Mouse (Mus musculus): ENCODE results near the gene Mtx2. TPM values are rescaled to one million over a fixed set of nuclear protein-coding genes. Genes with fewer than 3 reads are reported as not detected.

The Mtx2 gene
- total RNA-seq, 2 experiments from 2014 or later: 46.8 to 48.5 TPM

- no peak for TF ChIP-seq CTCF (IDR thresholded peaks at IDR 0.05)
- no peak for DNase-seq (ENCODE audit: extremely low spot score in 1 of 2, low spot score in 2 of 2)
- no peak overlapping the region for H3K27ac ChIP-seq
- intact Hi-C loops (cut with DNase I): no loop called here
- no peak overlapping the region for H3K4me3 ChIP-seq
Observed at GRCm38 (mm10) chr2:74874043-74874442, 48.4 kb downstream of the Mtx2 start.

- intact Hi-C loops (cut with DNase I): no loop called here
- DNase-seq (ENCODE audit: extremely low spot score in 1 of 2, low spot score in 2 of 2): no peak
- Histone ChIP-seq H3K27ac (no peak overlapping the region), H3K4me3 (no peak overlapping the region)
- TF ChIP-seq CTCF (IDR thresholded peaks at IDR 0.05): no peak
Observed at GRCm38 (mm10) chr2:74884357-74884756, 58.8 kb downstream of the Mtx2 start.

- Histone ChIP-seq H3K4me3 (no peak overlapping the region), H3K27ac (no peak overlapping the region)
- no peak for TF ChIP-seq CTCF (IDR thresholded peaks at IDR 0.05)
- no peak for DNase-seq (ENCODE audit: extremely low spot score in 1 of 2, low spot score in 2 of 2)
- intact Hi-C loops (cut with DNase I): no loop called here
Observed at GRCm38 (mm10) chr2:74891868-74892267, 66.3 kb downstream of the Mtx2 start.

- intact Hi-C loops (cut with DNase I): no loop called here
- TF ChIP-seq CTCF (IDR thresholded peaks at IDR 0.05): no peak
- no peak for DNase-seq (ENCODE audit: extremely low spot score in 1 of 2, low spot score in 2 of 2)
Observed at GRCm38 (mm10) chr2:74892881-74893615, 67.4 kb downstream of the Mtx2 start.

GRCm38 (mm10) chr2:74894061-74894460 lies 68.5 kb downstream of the Mtx2 start:
- H3K4me3 ChIP-seq: no peak overlapping the region
- DNase-seq (ENCODE audit: extremely low spot score in 1 of 2, low spot score in 2 of 2): no peak
- H3K27ac ChIP-seq: no peak overlapping the region
- intact Hi-C loops (cut with DNase I): no loop called here
- no peak for TF ChIP-seq CTCF (IDR thresholded peaks at IDR 0.05)

More at GRCm38 (mm10) chr2:74892881-74893615, 67.4 kb downstream of the Mtx2 start:
- Histone ChIP-seq H3K27ac (no peak overlapping the region), H3K4me3 (no peak overlapping the region)

GRCm38 (mm10) chr2:74899973-74900372 lies 74.4 kb downstream of the Mtx2 start:
- no peak for DNase-seq (ENCODE audit: extremely low spot score in 1 of 2, low spot score in 2 of 2)
- intact Hi-C loops (cut with DNase I): no loop called here
- H3K4me3 ChIP-seq: no peak overlapping the region
- H3K27ac ChIP-seq: no peak overlapping the region
- no peak for TF ChIP-seq CTCF (IDR thresholded peaks at IDR 0.05)

GRCm38 (mm10) chr2:74901764-74902295 lies 76.2 kb downstream of the Mtx2 start:
- intact Hi-C loops (cut with DNase I): no loop called here
- no peak for DNase-seq (ENCODE audit: extremely low spot score in 1 of 2, low spot score in 2 of 2)
- TF ChIP-seq CTCF (IDR thresholded peaks at IDR 0.05): no peak
- Histone ChIP-seq H3K27ac (no peak overlapping the region), H3K4me3 (no peak overlapping the region)

GRCm38 (mm10) chr2:74907368-74908291 lies 82.0 kb downstream of the Mtx2 start:
- intact Hi-C loops (cut with DNase I): no loop called here
- Histone ChIP-seq H3K4me3 (no peak overlapping the region), H3K27ac (no peak overlapping the region)
- no peak for TF ChIP-seq CTCF (IDR thresholded peaks at IDR 0.05)
- DNase-seq (ENCODE audit: extremely low spot score in 1 of 2, low spot score in 2 of 2): no peak

- Histone ChIP-seq H3K4me3 (no peak overlapping the region), H3K27ac (no peak overlapping the region)
- intact Hi-C loops (cut with DNase I): no loop called here
- DNase-seq (ENCODE audit: extremely low spot score in 1 of 2, low spot score in 2 of 2): no peak
- no peak for TF ChIP-seq CTCF (IDR thresholded peaks at IDR 0.05)
Observed at GRCm38 (mm10) chr2:74912031-74912430, 86.4 kb downstream of the Mtx2 start.

- H3K27ac ChIP-seq: no peak overlapping the region
- H3K4me3 ChIP-seq: no peak overlapping the region
- TF ChIP-seq CTCF (IDR thresholded peaks at IDR 0.05): no peak
- intact Hi-C loops (cut with DNase I): no loop called here
- DNase-seq (ENCODE audit: extremely low spot score in 1 of 2, low spot score in 2 of 2): no peak
Observed at GRCm38 (mm10) chr2:74917880-74918537, 92.4 kb downstream of the Mtx2 start.

GRCm38 (mm10) chr2:74925968-74926814 lies 100.6 kb downstream of the Mtx2 start:
- TF ChIP-seq CTCF (IDR thresholded peaks at IDR 0.05): no peak
- H3K27ac ChIP-seq: no peak overlapping the region
- H3K4me3 ChIP-seq: no peak overlapping the region
- DNase-seq (ENCODE audit: extremely low spot score in 1 of 2, low spot score in 2 of 2): no peak
- intact Hi-C loops (cut with DNase I): no loop called here

Other genes starting within 250 kb of the Mtx2 start
- 10 to 100 TPM; 73.0 to 75.9 TPM for gene Lnpk, start 246.4 kb upstream of the Mtx2 start, total RNA-seq (2021)
- gene Evx2, start 166.2 kb upstream of the Mtx2 start, total RNA-seq (2021): not detected
- gene Hoxd13, start 157.5 kb upstream of the Mtx2 start, total RNA-seq (2021): not detected
- gene Hoxd12, start 150.8 kb upstream of the Mtx2 start, total RNA-seq (2021): not detected
- not detected for gene Hoxd11, start 146.2 kb upstream of the Mtx2 start, total RNA-seq (2021)
- gene Hoxd10, start 133.9 kb upstream of the Mtx2 start, total RNA-seq (2021): not detected
- gene Hoxd9, start 128.1 kb upstream of the Mtx2 start, total RNA-seq (2021): not detected
- not detected for gene Hoxd8, start 121.2 kb upstream of the Mtx2 start, total RNA-seq (2021)
- not detected for gene Hoxd3, start 113.9 kb upstream of the Mtx2 start, total RNA-seq (2021)
- gene Hoxd4, start 113.9 kb upstream of the Mtx2 start, total RNA-seq (2021): not detected
- gene Gm28230, start 99.1 kb upstream of the Mtx2 start, total RNA-seq (2021): not detected
- not detected for gene Hoxd1, start 62.8 kb upstream of the Mtx2 start, total RNA-seq (2021)